Mouse (Mus musculus) heart, embryonic 15.5 days (tissue): Measurements from ENCODE around the gene Cacng4. TPM values are rescaled to one million over a fixed set of nuclear protein-coding genes. Genes with fewer than 3 reads are reported as not detected.
A peak's percentile ranks its signal among the peaks of the same experiment; 100 is the strongest.

Experiments used
- ATAC-seq: fragments of 200-750 bp; cut with Nextera tagmentation; replicated peaks from 2 replicates; pipeline ENCODE4 v1.8.0; 2017; ENCODE audit warnings: low read depth, moderate TSS enrichment; ENCODE audit not compliant: insufficient number of reproducible peaks, insufficient read depth, low FRiP score
- H3K27ac ChIP-seq: fragments of 300-500 bp; sonication (generic); 2 replicates; pipeline ENCODE4 v1.5.1; 2015; ENCODE audit warnings: mild to moderate bottlenecking, inconsistent platforms
- H3K27me3 ChIP-seq: fragments of 300-500 bp; sonication (generic); 2 replicates; pipeline ENCODE4 v1.6.1; 2015; ENCODE audit warnings: inconsistent platforms
- H3K36me3 ChIP-seq: fragments of 300-500 bp; sonication (generic); 2 replicates; pipeline ENCODE4 v1.6.1; 2015; ENCODE audit warnings: mild to moderate bottlenecking, inconsistent platforms
- H3K4me1 ChIP-seq: fragments of 300-500 bp; sonication (generic); replicated peaks from 2 replicates; pipeline ENCODE4 v1.6.1; 2015; ENCODE audit warnings: inconsistent platforms
- H3K4me2 ChIP-seq: fragments of 300-500 bp; sonication (generic); 2 replicates; pipeline ENCODE4 v1.6.1; 2015; ENCODE audit warnings: inconsistent platforms, mild to moderate bottlenecking, moderate library complexity
- H3K4me3 ChIP-seq: fragments of 300-500 bp; sonication (generic); 2 replicates; pipeline ENCODE4 v1.5.1; 2015; ENCODE audit warnings: mild to moderate bottlenecking, inconsistent platforms
- H3K9ac ChIP-seq: fragments of 300-500 bp; sonication (generic); 2 replicates; pipeline ENCODE4 v1.6.1; 2015; ENCODE audit warnings: mild to moderate bottlenecking, inconsistent platforms
- H3K9me3 ChIP-seq: fragments of 300-500 bp; sonication (generic); replicated peaks from 2 replicates; pipeline ENCODE4 v1.6.1; 2016; ENCODE audit warnings: inconsistent platforms
- WGBS: fragments of 180-500 bp; shearing (Covaris S2); methylation state at CpG from one replicate; pipeline ENCODE4 v1.1.7; 2015; ENCODE audit warnings: mixed read lengths; 5-methylcytosine and 5-hydroxymethylcytosine counted together
- polyA plus RNA-seq: library from polyadenylated mRNA; unstranded; fragments of >200 nt; fragmentation: Nextera tagmentation; extraction: Ambion mirVana; gene quantifications from 2 replicates; pipeline ENCODE4 v1.2.1, GENCODE M21; 2015

Cacng4 gene
- polyA plus RNA-seq, 1 experiment from 2014 or later: 0.54 TPM

GRCm38 (mm10) chr11:107794103-107794493 lies 259 bp downstream of the Cacng4 start:
- H3K9ac ChIP-seq: peak overlapping the region; percentile 44; the same call in 1 of the 2 replicates
- H3K4me2 ChIP-seq: peak overlapping the region; percentile 99
- H3K36me3 ChIP-seq: no peaks in the 10 kb centered on the region
- no peak for ATAC-seq
- H3K4me1 ChIP-seq: peaks cover 27% of the 10 kb centered on the region
- peak overlapping the region; percentile 57 for H3K4me3 ChIP-seq
- under 1% methylated on average over 28 of the region's 41 CpGs for WGBS
- no peak overlapping the region for H3K27ac ChIP-seq
- H3K27me3 ChIP-seq: peaks cover 96% of the 10 kb centered on the region
- no peaks in the 10 kb centered on the region for H3K9me3 ChIP-seq

DNA sequence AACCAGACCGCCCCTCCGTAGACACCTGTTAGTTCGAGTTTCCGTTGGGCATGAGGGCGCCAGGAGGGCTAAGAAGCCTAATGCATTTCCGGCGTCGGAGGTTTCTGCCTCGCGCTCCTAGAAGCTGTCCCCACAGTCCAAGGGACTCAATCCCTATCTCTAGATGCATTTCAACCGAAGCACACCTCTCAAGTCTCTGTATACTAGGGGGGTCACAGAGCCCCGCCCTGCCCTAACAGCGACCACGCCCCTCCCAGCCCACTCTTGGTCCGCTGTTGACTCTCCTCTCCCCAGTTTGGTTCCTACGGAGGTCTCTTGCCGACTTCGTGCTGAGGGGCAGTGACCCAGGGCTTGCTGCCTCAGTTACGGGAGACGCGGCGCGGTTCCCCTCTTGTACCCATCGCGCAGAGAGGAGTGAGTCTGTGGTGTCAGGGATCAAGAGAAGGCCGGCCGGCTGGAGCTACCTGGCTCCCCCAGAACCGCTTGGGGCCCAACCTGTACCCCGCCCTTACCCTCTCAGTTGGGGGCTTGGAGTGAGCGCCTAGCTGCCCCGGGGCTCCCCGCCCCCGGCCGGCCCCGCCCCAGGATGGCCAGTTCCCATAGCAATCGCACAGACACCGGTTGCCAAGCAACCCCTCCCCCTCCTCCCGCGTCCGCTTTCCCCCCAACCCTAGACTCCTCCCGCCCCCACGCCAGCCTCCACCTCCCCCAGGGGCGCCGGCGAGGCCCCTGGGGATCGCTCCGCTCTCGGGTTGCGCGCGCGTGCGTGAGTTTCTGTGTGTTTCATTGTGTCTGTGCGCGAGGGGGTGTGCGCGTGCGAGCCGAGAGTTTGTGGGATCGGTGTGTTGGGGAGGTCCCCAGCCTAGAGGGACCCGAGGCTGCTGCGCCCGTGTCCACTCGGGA lies 906 bp downstream of the Cacng4 start:
- no peak for ATAC-seq
- WGBS: 1% methylated on average over 52 of the region's 64 CpGs
- Histone ChIP-seq H3K4me1 (peaks cover 27% of the 10 kb centered on the region), H3K27ac (no peak overlapping the region), H3K9ac (0 out of 2 replicates have a peak overlapping the region, but pooled peaks have one; percentile 1), H3K27me3 (peaks cover 93% of the 10 kb centered on the region), H3K36me3 (no peaks in the 10 kb centered on the region), H3K4me2 (peak overlapping the region; percentile 99), H3K9me3 (no peaks in the 10 kb centered on the region), H3K4me3 (peak overlapping the region; percentile 57)

DNA sequence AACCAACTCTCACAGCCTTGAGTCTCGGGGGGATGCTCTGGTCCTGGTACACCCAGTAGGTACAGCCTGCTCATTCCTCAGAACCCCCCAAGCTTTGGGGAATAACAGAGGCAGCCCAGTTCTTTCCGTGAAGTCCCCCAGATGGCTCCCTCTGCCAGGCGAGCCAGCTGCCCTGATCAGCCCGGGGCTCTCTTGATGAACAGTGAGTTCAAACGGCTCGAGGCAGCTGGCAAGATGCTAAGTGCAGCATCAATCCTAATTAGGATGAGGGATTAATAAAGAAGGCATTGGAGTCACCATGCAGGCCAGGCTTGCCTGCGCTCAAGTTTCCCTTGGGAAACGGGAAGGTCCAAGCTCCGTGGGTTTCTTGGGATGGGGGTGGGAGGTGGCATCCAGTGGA lies 2.2 kb downstream of the Cacng4 start:
- H3K4me1 ChIP-seq: peaks cover 27% of the 10 kb centered on the region
- H3K27me3 ChIP-seq: peaks cover 87% of the 10 kb centered on the region
- H3K36me3 ChIP-seq: no peaks in the 10 kb centered on the region
- no peak overlapping the region for H3K9ac ChIP-seq
- H3K27ac ChIP-seq: no peak overlapping the region
- ATAC-seq: no peak
- H3K9me3 ChIP-seq: no peaks in the 10 kb centered on the region
- no peak overlapping the region for H3K4me2 ChIP-seq
- 42% methylated on average over 9 of the region's 9 CpGs for WGBS
- no peak overlapping the region for H3K4me3 ChIP-seq

DNA sequence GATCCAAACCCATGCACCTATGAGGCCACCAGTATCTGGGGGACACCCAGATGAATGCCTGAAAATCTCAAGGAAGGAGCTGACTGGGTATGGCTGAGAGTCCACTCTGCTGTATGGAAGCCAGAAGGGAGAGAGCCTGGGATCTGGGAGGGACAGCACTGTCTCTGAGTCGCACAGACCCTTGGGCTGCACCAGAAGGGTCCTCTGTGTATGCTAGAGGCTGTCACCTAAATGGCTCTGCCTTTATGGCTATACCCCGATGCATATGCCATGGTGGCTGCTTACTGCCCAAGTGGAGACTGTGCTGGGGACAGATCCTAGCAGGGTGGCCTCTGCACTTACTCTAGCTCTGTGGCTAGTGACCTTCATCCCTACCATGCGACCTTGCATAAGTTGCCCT lies 8.6 kb downstream of the Cacng4 start:
- H3K27me3 ChIP-seq: peaks cover 28% of the 10 kb centered on the region
- ATAC-seq: 0 out of 2 replicates have a peak, but pooled peaks have one; percentile 12
- no peak overlapping the region for H3K4me2 ChIP-seq
- no peaks in the 10 kb centered on the region for H3K4me1 ChIP-seq
- no peaks in the 10 kb centered on the region for H3K36me3 ChIP-seq
- no peaks in the 10 kb centered on the region for H3K9me3 ChIP-seq
- H3K4me3 ChIP-seq: no peak overlapping the region
- H3K9ac ChIP-seq: no peak overlapping the region
- 71% methylated on average over 3 of the region's 3 CpGs for WGBS
- no peak overlapping the region for H3K27ac ChIP-seq

DNA sequence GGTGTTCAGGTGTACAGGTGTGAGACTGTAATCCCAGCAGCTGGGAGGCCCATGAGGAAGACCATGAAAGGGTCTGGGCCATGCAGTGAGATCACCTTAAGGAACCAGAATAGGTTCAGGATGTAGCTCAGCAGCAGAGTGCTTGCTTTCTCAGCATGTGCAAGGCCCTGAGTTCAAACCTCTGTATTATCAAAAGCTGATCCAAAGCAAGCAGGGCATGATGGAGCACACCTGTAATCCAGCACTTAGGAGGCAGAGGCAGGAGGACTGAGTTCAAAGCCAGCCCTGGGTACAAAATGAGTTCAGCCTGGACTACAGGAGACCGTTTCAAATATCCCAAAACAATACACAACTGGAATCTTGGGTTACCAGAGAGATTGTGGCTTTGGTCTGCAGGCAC lies 9.1 kb downstream of the Cacng4 start:
- 0 out of 2 replicates have a peak, but pooled peaks have one; percentile 9 for ATAC-seq

DNA sequence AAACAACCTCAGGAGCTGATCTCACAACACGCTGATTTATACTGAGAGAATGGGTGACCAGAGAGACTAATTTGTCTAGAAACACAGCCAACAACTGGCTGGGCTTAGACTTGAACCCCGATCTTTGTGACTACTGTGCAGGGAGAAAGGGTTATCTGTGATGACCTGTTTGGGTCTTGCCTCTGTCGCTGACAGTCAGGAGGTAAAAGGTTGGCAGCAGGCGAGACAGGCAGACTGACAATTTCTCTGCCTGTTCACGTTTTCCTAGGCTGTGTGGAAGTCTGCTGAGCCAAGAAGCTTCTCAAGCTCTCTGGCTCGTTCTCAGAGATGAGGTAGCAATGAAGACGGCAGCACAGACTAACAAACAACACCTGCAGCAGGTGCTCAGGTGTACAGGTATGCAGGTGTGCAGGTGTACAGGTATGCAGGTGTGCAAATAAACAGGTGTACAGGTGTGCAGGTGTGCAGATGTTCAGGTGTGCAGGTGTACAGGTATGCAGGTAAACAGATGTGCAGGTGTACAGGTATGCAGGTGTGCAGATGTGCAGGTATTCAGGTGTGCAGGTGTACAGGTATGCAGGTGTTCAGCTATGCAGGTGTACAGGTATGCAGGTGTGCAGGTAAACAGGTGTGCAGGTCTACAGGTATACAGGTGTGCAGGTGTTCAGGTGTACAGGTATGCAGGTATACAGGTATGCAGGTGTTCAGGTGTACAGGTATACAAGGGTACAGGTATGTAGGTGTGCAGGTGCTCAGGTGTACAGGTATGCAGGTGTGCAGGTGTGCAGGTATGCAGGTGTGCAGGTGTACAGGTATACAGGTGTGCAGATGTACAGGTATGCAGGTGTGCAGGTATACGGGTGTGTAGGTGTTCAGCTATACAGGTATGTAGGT lies 10.2 kb downstream of the Cacng4 start:
- Histone ChIP-seq H3K4me2 (no peak overlapping the region), H3K27me3 (peaks cover 15% of the 10 kb centered on the region), H3K4me3 (no peak overlapping the region), H3K4me1 (no peaks in the 10 kb centered on the region), H3K9me3 (no peaks in the 10 kb centered on the region), H3K27ac (no peak overlapping the region), H3K9ac (no peak overlapping the region), H3K36me3 (no peaks in the 10 kb centered on the region)
- no peak for ATAC-seq
- WGBS: 79% methylated on average over 8 of the region's 8 CpGs

More for the DNA sequence above, 9.1 kb downstream of the Cacng4 start:
- H3K27me3 ChIP-seq: peaks cover 24% of the 10 kb centered on the region
- no peak overlapping the region for H3K9ac ChIP-seq
- WGBS: 83% methylated on average over 1 of the region's 1 CpGs
- no peaks in the 10 kb centered on the region for H3K36me3 ChIP-seq
- no peak overlapping the region for H3K4me3 ChIP-seq
- no peak overlapping the region for H3K27ac ChIP-seq
- H3K4me2 ChIP-seq: no peak overlapping the region
- H3K9me3 ChIP-seq: no peaks in the 10 kb centered on the region
- no peaks in the 10 kb centered on the region for H3K4me1 ChIP-seq

DNA sequence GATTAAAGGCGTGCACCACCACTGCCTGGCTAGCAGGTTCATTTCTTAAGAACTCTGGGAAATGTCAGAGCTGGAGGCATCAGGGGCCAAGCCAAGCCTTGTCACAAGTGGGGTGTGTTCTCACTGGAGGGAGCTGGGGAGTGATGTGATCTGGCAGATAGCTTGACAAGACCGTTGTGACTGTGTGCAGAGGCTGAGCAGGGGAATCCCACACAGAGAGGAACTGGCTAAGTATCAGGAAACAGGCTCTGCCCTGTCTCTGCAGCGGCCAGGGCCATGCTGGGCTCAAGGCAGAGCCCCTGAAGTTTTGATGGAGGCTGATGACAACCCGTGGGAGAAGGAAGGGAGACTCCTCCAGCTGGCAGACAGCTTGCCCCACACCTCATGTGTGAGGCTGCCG lies 11.8 kb downstream of the Cacng4 start:
- no peak overlapping the region for H3K9ac ChIP-seq
- no peak overlapping the region for H3K4me3 ChIP-seq
- WGBS: 42% methylated on average over 5 of the region's 5 CpGs
- no peak overlapping the region for H3K27ac ChIP-seq
- H3K27me3 ChIP-seq: peaks cover 7% of the 10 kb centered on the region
- H3K36me3 ChIP-seq: no peaks in the 10 kb centered on the region
- H3K9me3 ChIP-seq: no peaks in the 10 kb centered on the region
- H3K4me1 ChIP-seq: no peaks in the 10 kb centered on the region
- no peak for ATAC-seq
- H3K4me2 ChIP-seq: no peak overlapping the region

- H3K27me3 ChIP-seq: peaks cover 21% of the 10 kb centered on the region
- 81% methylated on average over 9 of the region's 9 CpGs for WGBS
- no peak overlapping the region for H3K9ac ChIP-seq
- no peaks in the 10 kb centered on the region for H3K9me3 ChIP-seq
- no peak overlapping the region for H3K4me3 ChIP-seq
- no peaks in the 10 kb centered on the region for H3K4me1 ChIP-seq
- ATAC-seq: no peak
- H3K36me3 ChIP-seq: no peaks in the 10 kb centered on the region
- H3K4me2 ChIP-seq: no peak overlapping the region
- H3K27ac ChIP-seq: no peak overlapping the region
Measured at GRCm38 (mm10) chr11:107778859-107779258, 15.5 kb downstream of the Cacng4 start.

GRCm38 (mm10) chr11:107777487-107777886 lies 16.9 kb downstream of the Cacng4 start:
- no peak overlapping the region for H3K4me3 ChIP-seq
- no peaks in the 10 kb centered on the region for H3K4me1 ChIP-seq
- H3K9ac ChIP-seq: no peak overlapping the region
- H3K4me2 ChIP-seq: no peak overlapping the region
- peaks cover 27% of the 10 kb centered on the region for H3K27me3 ChIP-seq
- no peaks in the 10 kb centered on the region for H3K9me3 ChIP-seq
- WGBS: 58% methylated on average over 12 of the region's 12 CpGs
- ATAC-seq: no peak
- no peaks in the 10 kb centered on the region for H3K36me3 ChIP-seq
- no peak overlapping the region for H3K27ac ChIP-seq

DNA sequence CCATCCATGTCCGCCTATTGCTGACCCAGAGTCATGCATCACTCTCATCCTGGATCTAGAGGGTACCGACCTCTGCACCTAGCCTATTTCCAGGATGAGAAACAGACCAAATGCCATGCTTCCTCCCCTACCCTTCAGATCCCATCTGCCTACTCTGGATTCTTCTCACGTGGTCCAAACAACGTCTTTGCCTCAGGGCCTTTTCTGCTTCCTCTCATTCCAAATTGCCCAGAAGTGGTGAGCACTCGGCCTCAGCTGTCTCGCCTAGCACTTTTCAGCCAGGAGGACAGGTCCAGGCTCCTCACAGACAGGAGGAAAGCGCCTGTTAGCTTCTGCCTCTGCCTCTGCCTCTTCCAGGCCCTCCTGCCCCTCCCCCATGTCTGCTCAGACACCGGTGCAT lies 21.0 kb downstream of the Cacng4 start:
- H3K4me1 ChIP-seq: no peaks in the 10 kb centered on the region
- peaks cover 30% of the 10 kb centered on the region for H3K27me3 ChIP-seq
- H3K4me3 ChIP-seq: no peak overlapping the region
- no peak overlapping the region for H3K9ac ChIP-seq
- 48% methylated on average over 8 of the region's 8 CpGs for WGBS
- no peaks in the 10 kb centered on the region for H3K9me3 ChIP-seq
- H3K4me2 ChIP-seq: no peak overlapping the region
- H3K27ac ChIP-seq: no peak overlapping the region
- no peaks in the 10 kb centered on the region for H3K36me3 ChIP-seq
- no peak for ATAC-seq

DNA sequence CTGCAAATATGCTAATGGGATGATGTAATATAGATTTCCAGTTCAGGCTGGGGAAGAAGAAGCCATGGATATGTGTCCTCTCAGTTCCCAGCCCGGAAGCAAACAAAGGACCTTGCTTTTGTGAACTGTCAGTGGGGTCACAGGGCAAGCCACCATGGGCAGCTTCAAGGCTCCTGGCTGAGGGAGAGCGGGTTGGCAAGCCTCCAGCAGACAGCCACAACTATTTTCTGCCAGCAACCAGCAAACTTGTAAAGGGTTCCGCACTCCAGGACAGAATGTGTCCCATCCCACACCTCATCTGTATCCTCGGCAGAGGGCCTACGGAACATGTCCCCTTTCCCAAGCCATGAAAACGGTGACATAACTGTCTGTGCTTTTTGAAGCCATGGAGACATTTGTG lies 22.4 kb downstream of the Cacng4 start:
- no peak overlapping the region for H3K27ac ChIP-seq
- H3K36me3 ChIP-seq: no peaks in the 10 kb centered on the region
- H3K4me3 ChIP-seq: no peak overlapping the region
- no peak overlapping the region for H3K9ac ChIP-seq
- H3K4me1 ChIP-seq: no peaks in the 10 kb centered on the region
- H3K4me2 ChIP-seq: no peak overlapping the region
- peaks cover 34% of the 10 kb centered on the region for H3K27me3 ChIP-seq
- H3K9me3 ChIP-seq: no peaks in the 10 kb centered on the region
- 79% methylated on average over 6 of the region's 6 CpGs for WGBS
- ATAC-seq: no peak
